Mouse (Mus musculus): Measurements from ENCODE around the gene Fam129b. TPM values are rescaled to one million over a fixed set of nuclear protein-coding genes. Genes with fewer than 3 reads are reported as not detected.
A peak's percentile ranks its signal among the peaks of the same experiment; 100 is the strongest.
"Not testable (repeated sequence)": the region's sequence is repeated elsewhere in the genome, so short reads cannot be mapped to it uniquely, and the experiment has no call there.

Gene Fam129b
- 10 to 100 TPM; 22.6 to 23.7 TPM for total RNA-seq (2021)

- intact Hi-C loops (cut with DNase I): loop anchor here (2.0 kb wide), 1 partner anchor 33 kb away; no protein-coding TSS in a partner anchor
Observed at GRCm38 (mm10) chr2:32875675-32876489, at the start of gene Fam129b. TSS of gene Fam129b (plus strand) at chr2:32876114.

DNA sequence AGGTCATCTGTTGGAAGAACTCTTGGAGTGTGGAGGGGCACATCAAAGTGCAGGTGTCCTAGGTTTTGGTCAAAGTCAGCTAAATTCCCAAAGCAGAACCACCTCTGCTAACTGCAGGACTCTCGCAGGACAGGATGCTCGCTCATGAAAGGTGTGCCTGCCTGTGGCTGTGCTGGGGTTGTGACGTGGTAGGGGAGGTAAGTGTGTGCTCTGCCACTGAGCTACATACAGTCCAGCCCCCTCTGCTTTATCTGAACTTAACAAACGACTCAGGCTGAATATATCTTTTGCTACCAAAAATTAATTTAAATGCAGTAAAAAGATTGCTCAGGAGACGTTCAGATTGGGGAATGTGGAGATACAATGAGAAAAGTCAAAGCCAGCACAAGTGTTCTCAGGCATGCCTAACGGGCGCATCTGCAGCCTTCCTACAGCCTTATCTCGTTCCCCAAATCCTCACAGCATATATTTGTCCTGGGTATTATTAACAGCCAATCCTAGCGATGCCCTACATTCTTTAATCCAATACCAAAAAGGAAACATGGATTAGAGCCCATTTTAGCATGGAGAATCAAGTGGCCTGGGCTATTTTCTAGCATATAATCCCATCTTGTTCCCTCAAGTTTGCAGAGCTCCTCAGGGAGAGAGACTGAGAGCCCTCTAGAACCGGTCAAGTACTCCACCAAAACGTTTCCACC is 46.8 kb upstream of the Fam129b start:
- intact Hi-C loops (cut with DNase I): no loop called here
- DNase-seq (ENCODE audit: low spot score in 2 of 2): no peak

More at GRCm38 (mm10) chr2:32875675-32876489, at the start of gene Fam129b:
- DNase-seq (ENCODE audit: low spot score in 2 of 2): peak; percentile 70 to 76

GRCm38 (mm10) chr2:32834496-32834895 is 41.4 kb upstream of the Fam129b start:
- intact Hi-C loops (cut with DNase I): no loop called here
- DNase-seq (ENCODE audit: low spot score in 2 of 2): no peak

GRCm38 (mm10) chr2:32835588-32835987 is 40.3 kb upstream of the Fam129b start:
- DNase-seq (ENCODE audit: low spot score in 2 of 2): no peak
- intact Hi-C loops (cut with DNase I): no loop called here

DNA sequence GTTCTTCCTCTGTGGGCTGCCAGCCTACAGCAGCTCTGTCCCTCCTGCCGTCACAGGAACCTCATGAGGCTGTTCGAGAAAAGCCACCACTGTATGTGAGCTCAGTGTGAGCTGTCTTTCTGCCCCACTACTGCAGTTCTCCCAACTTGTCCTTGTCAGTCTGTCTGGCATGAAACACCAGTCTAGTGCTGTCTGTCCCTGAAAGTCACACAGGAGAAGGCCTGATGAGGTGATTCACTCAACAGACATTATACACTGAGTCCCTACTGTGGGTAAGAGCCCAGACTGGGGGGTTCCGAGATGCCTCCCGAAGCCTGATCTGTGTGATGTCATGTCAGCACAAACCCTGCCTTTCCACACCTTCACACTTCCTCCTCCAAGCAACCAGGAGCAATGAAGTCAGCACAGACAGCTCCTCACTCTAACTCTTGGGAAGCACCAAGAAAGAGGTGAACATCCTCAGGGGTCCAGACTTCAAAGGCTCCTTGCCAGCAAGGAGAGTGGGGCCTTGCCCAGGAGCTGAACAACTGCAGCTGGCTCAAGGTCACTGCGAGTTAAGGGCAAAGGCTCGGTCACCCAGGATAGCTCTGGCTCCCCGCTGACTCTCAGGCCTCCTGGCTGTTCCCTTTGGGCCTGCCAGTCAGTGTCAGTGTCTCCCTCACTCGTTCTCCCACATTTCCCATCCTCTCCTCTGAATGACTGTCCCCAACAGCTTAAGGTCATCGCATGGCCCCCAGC is 37.6 kb upstream of the Fam129b start:
- intact Hi-C loops (cut with DNase I): no loop called here
- DNase-seq (ENCODE audit: low spot score in 2 of 2): no peak

GRCm38 (mm10) chr2:32839261-32839660 is 36.7 kb upstream of the Fam129b start:
- DNase-seq (ENCODE audit: low spot score in 2 of 2): no peak
- intact Hi-C loops (cut with DNase I): no loop called here

DNA sequence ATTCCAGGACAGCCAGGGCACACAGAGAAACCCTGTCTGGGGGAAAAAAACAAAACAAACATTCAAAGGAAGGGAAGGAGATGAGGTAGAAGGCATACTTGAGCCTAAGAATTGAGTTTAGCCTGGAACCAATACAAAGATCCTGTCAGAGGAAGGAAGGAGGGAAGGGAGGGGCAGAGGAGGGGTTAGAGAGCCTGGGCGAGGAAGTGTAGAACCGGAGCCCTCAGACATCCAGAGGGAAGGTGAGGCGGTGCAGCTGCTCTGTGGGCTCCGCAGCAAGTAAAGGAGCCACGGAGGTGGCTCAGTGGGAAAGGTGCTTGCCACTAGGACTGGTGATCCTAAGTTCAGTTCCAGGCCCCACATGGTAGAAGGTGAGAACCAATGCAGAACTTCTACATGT is 34.8 kb upstream of the Fam129b start:
- intact Hi-C loops (cut with DNase I): no loop called here
- DNase-seq (ENCODE audit: low spot score in 2 of 2): no peak

DNA sequence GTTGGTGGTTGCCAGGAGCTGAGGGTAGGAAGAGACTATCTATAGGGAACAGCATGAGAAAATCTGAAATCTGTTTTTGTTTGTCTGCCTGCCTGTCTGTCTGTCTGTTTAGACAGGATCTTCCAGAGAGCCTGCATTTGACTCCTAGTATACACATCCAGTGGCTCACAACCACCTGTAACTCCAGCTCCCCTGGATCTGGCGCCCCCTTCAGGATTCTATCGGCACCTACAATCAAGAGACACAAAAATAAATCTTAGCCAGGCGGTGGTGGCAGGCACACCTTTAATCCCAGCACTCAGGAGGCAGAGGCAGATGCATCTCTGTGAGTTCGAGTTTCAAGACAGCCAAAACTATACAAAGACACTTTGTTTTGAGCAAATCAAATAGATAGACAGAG is 33.4 kb upstream of the Fam129b start:
- intact Hi-C loops (cut with DNase I): no loop called here
- DNase-seq (ENCODE audit: low spot score in 2 of 2): no peak

- no peak for DNase-seq (ENCODE audit: low spot score in 2 of 2)
- intact Hi-C loops (cut with DNase I): loop anchor here (2.0 kb wide), 1 partner anchor 29 kb away; no protein-coding TSS in a partner anchor
Observed at GRCm38 (mm10) chr2:32845572-32846100, 30.3 kb upstream of the Fam129b start.

- peak; percentile 81 to 86 for DNase-seq (ENCODE audit: low spot score in 2 of 2)
- intact Hi-C loops (cut with DNase I): loop anchor here (2.0 kb wide), 1 partner anchor 29 kb away; no protein-coding TSS in a partner anchor
Observed at GRCm38 (mm10) chr2:32846101-32846804, 29.7 kb upstream of the Fam129b start.

- intact Hi-C loops (cut with DNase I): loop anchor here (2.0 kb wide), 1 partner anchor 30 kb away; no protein-coding TSS in a partner anchor
Observed at GRCm38 (mm10) chr2:32846805-32847467, 29.0 kb upstream of the Fam129b start, which contains the start of gene Stxbp1. TSS of gene Stxbp1 (minus strand) at chr2:32847245.

GRCm38 (mm10) chr2:32847468-32847821 is 28.5 kb upstream of the Fam129b start:
- DNase-seq (ENCODE audit: low spot score in 2 of 2): no peak
- intact Hi-C loops (cut with DNase I): loop anchor here (2.0 kb wide), 1 partner anchor 31 kb away; no protein-coding TSS in a partner anchor

More at GRCm38 (mm10) chr2:32846805-32847467, 29.0 kb upstream of the Fam129b start, which contains the start of gene Stxbp1:
- peak; percentile 87 to 93 for DNase-seq (ENCODE audit: low spot score in 2 of 2)

DNA sequence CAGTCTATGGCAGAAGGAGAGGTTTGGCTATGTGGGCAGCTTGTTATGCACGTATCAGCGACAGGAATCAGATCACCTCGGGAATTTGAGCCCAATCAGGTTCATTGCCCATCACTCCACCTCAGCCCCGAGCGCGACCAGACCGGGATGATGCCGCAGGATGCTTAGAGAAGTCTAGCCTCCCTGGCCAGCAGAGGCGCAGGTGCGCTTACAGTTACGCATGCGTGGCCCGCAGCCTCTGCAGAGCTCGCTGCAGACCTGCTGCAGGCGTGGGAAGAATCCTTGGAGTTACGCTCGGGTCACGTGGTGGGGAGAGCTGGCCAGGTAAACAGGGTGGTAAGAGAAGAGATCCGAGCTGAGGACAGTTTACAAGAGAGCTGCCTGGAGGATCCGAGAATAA is 23.8 kb upstream of the Fam129b start:
- intact Hi-C loops (cut with DNase I): no loop called here
- DNase-seq (ENCODE audit: low spot score in 2 of 2): peak; percentile 82 to 86

DNA sequence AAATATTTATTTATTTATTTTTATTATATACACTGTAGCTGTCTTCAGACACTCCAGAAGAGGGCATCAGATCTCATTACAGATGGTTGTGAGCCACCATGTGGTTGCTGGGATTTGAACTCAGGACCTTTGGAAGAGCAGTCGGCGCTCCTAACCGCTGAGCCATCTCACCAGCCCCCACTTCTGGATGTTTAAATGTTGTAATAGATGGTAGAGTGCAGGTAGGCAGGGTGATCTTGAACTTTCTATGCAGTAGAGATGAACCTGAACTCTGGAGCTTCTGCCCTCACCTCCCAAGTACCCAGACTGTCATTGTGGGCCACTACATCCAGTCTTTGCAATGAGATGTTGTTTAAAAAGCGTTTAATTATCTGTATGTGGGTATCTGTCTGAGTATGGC is 22.2 kb upstream of the Fam129b start:
- DNase-seq (ENCODE audit: low spot score in 2 of 2); intact Hi-C loops (cut with DNase I): not testable (repeated sequence)

DNA sequence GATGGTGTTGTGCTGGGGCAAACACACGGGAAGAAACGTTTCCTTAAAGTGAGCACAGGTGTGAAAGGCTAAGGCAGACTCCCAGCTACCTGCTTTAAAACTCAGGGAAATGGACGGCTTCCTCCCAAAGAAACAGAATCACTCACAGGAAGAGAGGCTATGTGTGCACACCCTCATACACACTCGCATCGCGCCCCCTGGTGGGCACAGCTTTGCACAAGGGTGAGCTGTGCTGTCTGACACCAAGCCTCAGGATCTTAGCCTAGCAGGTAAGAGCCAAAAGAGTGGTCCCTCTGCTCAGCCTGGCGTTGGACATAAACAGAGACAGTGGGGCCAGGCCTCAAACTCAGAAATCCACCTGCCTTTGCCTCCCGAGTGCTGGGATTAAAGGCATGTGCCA is 21.7 kb upstream of the Fam129b start:
- intact Hi-C loops (cut with DNase I): no loop called here
- DNase-seq (ENCODE audit: low spot score in 2 of 2): peak; percentile 80 to 83

- DNase-seq (ENCODE audit: low spot score in 2 of 2): no peak
- intact Hi-C loops (cut with DNase I): loop anchor here (5.0 kb wide), 1 partner anchor 143 kb away; the partner anchor contains the start of gene Cdk9
Observed at GRCm38 (mm10) chr2:32855046-32855785, 20.7 kb upstream of the Fam129b start.

- no peak for DNase-seq (ENCODE audit: low spot score in 2 of 2)
- intact Hi-C loops (cut with DNase I): loop anchor here (2.0 to 5.0 kb wide), 3 partner anchors 35 to 144 kb away; partner anchors contain the start of gene Cdk9
Observed at GRCm38 (mm10) chr2:32855790-32856465, 20.0 kb upstream of the Fam129b start.

Data from left cerebral cortex, postnatal 36 days (tissue).